Mouse (Mus musculus): Measurements from ENCODE around the gene Prss38. TPM values are rescaled to one million over a fixed set of nuclear protein-coding genes. Genes with fewer than 3 reads are reported as not detected.

Gene Prss38
- total RNA-seq (2015) (not detected in 2 replicates), total RNA-seq (2017) (not detected in 2 replicates)

DNA sequence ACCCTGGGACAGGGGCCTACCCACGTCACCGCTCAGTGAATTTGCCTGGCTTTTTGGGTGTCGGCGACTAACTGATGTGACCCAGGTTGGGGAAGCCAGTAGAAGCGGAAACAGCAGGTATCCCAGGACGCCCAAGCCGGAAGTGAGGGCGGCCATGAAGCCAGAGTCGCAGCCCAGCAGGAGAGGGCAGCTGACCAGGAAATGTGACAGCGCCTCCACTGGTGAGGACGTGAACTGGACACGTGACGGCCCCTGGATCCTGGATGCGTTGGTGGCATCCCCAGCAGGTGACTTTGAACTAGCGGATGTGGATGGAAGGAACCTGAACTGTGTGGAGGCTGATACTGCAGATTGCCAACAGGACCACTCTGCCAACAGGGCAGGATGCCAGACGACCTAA, at the start of gene Prss38:
Gene Prss38 (minus strand): TSS at position 183 of the 400 bp plus-strand sequence.
- no peak for ATAC-seq (ENCODE audit: poor library complexity, severe bottlenecking)

GRCm38 (mm10) chr11:59423010-59423588, 47.6 kb upstream of the Prss38 start:
- ATAC-seq (ENCODE audit: poor library complexity, severe bottlenecking) = no peak

DNA sequence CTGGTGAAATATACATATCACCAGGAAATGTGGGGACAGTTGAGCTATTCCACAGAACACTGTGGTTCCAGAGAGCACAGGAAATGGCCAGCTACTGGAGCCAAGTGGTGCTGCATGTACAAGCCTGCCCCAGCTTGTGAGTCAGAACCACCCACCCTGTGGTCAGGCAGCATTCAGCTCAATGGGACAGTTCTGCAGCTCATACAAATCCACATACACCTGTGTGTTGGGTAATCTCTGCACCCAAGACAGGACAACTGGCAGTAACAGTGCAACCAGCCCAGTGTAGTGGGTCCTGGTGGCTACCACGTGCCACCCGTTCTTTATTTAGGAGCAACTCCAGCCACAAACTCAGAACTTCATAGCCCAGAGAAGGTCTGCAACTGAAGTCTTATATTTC, 46.5 kb upstream of the Prss38 start:
- ATAC-seq (ENCODE audit: poor library complexity, severe bottlenecking) = 0 out of 2 replicates have a peak, but pooled peaks have one; percentile 13

DNA sequence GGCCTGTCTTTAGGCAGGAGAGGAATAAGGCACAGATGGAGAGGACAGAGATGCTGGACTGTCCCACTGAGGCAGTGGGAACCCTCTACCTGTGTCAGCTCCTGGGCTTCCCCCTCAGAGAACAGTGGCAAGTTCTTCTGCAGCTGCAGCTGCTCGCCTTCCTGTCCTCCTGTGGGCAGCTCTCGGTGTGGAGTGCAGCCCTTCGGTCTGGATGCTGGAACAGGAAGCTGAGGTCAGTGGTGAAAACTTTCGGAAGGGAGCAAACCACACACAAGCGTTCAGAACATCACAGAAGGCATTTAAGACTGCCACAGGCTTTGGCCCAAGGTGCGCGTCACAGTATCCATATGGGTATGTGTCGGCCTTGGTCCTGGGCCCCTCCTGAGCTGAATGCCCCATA, 46.0 kb upstream of the Prss38 start:
- ATAC-seq (ENCODE audit: poor library complexity, severe bottlenecking) = peak; percentile 53

DNA sequence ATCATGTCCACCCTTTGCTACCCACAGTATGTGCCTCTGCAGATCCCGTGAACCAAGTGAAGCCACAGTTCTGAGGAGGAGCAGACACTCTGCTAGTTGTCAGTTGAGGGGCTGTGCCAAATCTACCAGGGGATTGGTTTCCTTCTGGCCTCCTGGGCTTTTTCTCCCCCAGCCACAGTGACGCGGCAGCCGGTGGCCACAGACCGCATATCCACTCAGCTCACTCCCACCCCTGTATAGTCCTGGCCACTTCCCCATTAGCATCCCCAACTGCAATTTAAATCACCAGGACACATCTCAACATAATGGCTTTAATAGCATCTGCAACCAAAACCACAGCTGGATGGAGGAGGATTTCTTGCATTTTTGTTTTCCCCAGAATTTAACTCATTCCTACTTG, 43.3 kb upstream of the Prss38 start:
- ATAC-seq (ENCODE audit: poor library complexity, severe bottlenecking) = peak; percentile 84

- no peak for ATAC-seq (ENCODE audit: poor library complexity, severe bottlenecking)
These were observed 37.8 kb upstream of the Prss38 start for GRCm38 (mm10) chr11:59412999-59413863.

DNA sequence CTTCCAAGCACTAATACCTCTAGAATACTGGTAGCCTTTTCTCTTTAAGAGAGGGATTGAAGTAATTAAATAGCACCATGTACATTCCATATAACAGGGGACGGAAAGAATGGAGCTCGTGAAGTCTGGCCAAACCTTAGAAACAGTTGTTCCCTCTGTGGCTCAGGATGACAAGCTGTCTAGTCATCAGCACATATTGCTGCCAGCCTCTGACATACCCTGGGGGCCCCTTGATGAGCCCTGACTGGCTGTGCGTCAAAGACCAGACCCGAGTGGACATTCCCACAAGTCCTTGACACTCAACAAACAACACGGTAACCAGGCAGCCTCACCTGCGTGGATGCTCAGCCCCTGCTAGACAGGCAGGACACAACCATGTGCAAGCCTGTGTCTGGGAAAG, 36.6 kb upstream of the Prss38 start:
- no peak for ATAC-seq (ENCODE audit: poor library complexity, severe bottlenecking)

GRCm38 (mm10) chr11:59410851-59411250, 35.4 kb upstream of the Prss38 start:
- ATAC-seq (ENCODE audit: poor library complexity, severe bottlenecking) = no peak

- no peak for ATAC-seq (ENCODE audit: poor library complexity, severe bottlenecking)
These were observed 30.3 kb upstream of the Prss38 start for GRCm38 (mm10) chr11:59405761-59406160.

DNA sequence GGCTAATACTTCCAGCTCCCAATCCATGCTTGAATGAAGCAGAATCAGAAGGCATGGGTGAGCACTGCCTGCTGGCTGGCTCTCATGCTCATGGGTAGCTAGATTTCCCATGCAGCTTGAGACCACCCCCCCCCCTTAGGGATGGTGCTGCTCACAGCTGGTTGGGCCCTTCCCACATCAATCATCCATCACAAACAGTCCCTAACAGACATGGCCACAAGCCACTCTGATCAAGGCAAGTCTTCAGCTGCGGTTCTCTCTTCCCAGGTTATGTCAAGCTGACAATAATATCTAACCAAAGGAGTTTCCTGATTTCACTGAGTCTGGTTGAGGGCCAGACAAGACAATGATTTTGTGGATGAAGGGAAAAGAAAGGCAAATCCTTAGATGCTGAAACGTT, 25.4 kb upstream of the Prss38 start:
- ATAC-seq (ENCODE audit: poor library complexity, severe bottlenecking) = no peak

DNA sequence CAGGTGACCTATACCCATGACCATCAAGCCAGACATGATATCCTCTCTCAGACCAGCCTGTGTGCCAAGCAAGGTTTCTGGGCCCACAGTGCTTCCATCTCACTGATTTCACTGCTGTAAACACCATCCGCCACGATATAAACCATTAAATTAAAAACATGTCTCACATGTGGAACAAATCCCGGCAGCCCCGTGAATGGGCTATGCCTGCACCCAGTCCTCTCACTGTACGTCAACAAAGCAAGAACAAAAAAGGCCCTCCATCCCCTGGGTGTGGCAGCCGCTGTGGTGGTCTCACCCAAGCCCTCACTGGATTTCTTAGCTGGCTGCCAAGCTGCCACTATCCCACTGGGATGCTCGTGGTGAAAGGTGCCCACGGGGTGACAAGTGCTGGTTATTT, 24.4 kb upstream of the Prss38 start:
- no peak for ATAC-seq (ENCODE audit: poor library complexity, severe bottlenecking)

- ATAC-seq (ENCODE audit: poor library complexity, severe bottlenecking) = peak; percentile 80
These were observed 22.3 kb upstream of the Prss38 start for GRCm38 (mm10) chr11:59397536-59398371.

DNA sequence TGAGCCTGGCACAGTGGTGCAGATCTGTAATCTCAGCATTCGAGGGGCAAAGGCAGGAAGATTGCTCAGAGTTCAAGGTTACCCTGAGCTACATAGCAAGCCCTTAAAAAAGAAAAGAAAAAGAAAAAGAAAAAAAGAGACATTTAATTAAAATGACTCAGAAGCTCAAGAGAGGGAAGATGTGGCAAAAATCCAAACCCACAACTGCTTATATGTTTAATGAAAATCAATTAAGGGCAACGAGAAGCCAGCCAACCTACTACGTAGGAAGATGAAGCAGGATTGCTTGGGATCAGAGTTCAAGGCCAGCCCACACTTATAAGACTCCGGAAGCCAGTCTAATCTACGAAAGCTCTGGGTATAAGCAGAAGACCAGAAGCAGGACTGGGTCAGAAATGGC, 19.0 kb upstream of the Prss38 start:
- ATAC-seq (ENCODE audit: poor library complexity, severe bottlenecking) = no peak

GRCm38 (mm10) chr11:59393591-59393990, 18.1 kb upstream of the Prss38 start:
- no peak for ATAC-seq (ENCODE audit: poor library complexity, severe bottlenecking)

GRCm38 (mm10) chr11:59392300-59392699, 16.8 kb upstream of the Prss38 start:
- 0 out of 2 replicates have a peak, but pooled peaks have one; percentile 21 for ATAC-seq (ENCODE audit: poor library complexity, severe bottlenecking)

GRCm38 (mm10) chr11:59390470-59390869, 15.0 kb upstream of the Prss38 start:
- no peak for ATAC-seq (ENCODE audit: poor library complexity, severe bottlenecking)

DNA sequence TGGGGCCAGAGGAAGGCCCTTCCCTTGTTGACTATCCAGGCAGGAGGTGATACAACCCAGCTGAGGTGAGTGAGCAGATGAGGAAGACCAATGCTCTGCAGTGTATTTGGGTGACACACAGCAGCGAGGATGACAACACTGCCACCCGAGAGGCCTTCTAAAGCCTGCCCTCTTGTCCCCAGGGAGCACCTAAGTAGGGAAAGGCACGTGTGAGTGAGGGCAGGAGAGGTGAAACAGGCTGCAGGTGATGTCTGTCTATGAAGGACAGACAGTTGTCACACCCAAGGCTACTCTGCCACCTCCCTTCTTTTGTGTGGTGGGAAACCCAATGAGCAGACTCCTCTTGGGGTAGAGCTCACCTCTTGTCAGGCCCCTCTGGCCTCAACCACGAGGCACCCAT, 14.2 kb upstream of the Prss38 start:
- no peak for ATAC-seq (ENCODE audit: poor library complexity, severe bottlenecking)

- ATAC-seq (ENCODE audit: poor library complexity, severe bottlenecking) = no peak
These were observed 13.3 kb upstream of the Prss38 start for GRCm38 (mm10) chr11:59388806-59389205.

- ATAC-seq (ENCODE audit: poor library complexity, severe bottlenecking) = no peak
These were observed 12.0 kb upstream of the Prss38 start for GRCm38 (mm10) chr11:59387471-59387870.

DNA sequence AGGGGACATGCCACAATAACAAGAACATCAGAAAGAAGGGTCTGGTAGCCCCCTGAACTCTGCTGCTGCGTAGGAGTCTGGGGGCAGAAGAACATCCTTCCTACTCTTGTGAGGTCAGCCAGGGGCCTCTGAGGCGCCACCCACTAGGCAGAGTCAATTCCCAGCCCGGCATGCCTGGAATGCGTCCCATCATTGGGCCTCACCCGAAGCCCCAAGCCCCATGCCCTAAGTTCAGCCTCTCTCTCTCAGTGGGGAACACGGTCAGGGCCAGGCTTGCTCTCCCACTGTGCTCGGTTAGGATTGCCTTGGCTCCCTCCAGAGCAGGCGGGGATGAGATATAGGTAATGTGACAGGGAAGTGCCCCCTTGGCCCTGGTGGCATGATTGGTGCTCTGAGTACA, 9.7 kb upstream of the Prss38 start:
- no peak for ATAC-seq (ENCODE audit: poor library complexity, severe bottlenecking)

DNA sequence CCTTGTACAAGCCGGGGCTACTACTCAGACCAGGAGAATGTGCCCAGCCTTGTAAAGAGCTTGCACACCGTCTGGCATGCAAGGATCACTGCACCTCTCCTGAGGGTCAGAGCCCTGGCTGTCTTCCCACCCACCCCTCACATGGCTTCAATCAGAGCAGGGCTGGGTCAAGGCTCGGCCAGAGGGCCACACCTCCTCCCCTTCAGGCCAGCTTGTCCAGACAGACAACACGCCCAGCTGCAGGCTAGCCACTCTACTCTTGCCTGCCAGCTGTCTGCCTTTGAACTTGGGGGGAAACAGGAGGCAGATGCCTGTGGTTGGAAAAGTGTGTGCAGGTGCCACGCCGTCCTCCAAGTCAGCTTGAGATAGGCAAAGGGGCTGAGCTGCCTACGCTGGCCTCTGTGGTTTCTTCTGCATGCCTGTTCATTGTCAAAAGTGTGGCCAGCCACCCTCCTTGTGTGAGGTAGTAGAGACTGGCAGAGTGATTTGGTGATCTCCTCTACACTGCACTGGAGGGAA, 9.0 kb upstream of the Prss38 start:
- no peak for ATAC-seq (ENCODE audit: poor library complexity, severe bottlenecking)

Measured in megakaryocyte, adult 5-6 weeks (primary cell).